Mouse (Mus musculus) embryo, embryonic 11.5 days (tissue): ENCODE data around the gene Ccdc24.

Experiments
- DNase-seq: peaks from one replicate; pipeline ENCODE4 v3.0.0-alpha.2; 2012; ENCODE audit warnings: low read depth, low spot score

Gene Ccdc24

GRCm38 (mm10) chr4:117830124-117830551 is 42.2 kb downstream of the Ccdc24 start:
- no peak for DNase-seq

- DNase-seq, result peak; percentile 51
Observed at GRCm38 (mm10) chr4:117829260-117830123, 42.9 kb downstream of the Ccdc24 start.

- DNase-seq, result no peak
Observed at GRCm38 (mm10) chr4:117828572-117829145, 43.7 kb downstream of the Ccdc24 start.

- DNase-seq, result no peak
Observed at GRCm38 (mm10) chr4:117818032-117818431, 54.3 kb downstream of the Ccdc24 start.

GRCm38 (mm10) chr4:117816776-117817175 is 55.6 kb downstream of the Ccdc24 start:
- DNase-seq, result no peak
